Mouse (Mus musculus): ENCODE results near the gene Herpud1. TPM values are rescaled to one million over a fixed set of nuclear protein-coding genes. Genes with fewer than 3 reads are reported as not detected.

Gene Herpud1
- 71.6 and 94.6 TPM in 2 replicates for polyA plus RNA-seq (2015; fragmentation: Nextera tagmentation; extraction: Ambion mirVana)

GRCm38 (mm10) chr8:94386214-94387026 lies at the start of gene Herpud1:
TSS of gene Herpud1 (plus strand) at chr8:94386438.

DNA sequence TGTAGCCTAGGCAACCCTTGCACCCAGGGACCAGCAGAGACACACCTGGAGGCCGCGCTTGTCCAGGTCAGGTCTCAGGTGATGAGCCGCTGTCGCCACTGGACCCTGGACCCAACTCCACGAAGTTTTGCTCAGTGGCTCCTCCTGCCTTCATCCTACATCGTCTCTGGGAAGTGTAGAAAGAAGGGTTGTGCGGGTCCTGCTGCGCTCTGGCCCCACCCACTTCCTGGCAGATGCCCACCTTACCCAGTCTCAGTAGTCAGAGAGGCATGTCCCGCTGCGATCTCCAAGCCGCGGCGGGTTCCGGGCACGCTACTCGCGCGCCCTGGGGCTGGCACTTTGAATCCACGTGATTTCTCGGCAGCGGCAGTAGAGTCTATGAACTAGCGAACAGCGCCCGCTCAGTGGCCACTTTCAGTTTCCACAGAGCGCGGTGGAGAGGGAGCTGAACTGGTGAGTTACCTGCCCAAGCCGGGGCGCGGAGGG lies 47.8 kb downstream of the Herpud1 start, which contains the start of gene Nlrc5:
TSS of gene Nlrc5 (plus strand) at position 376 of the 486 bp plus-strand sequence.

Other genes starting within 250 kb of the Herpud1 start
- not detected in 2 replicates for gene Mt4, start 249.2 kb upstream of the Herpud1 start, polyA plus RNA-seq (2015; fragmentation: Nextera tagmentation; extraction: Ambion mirVana)
- gene Mt3, start 233.8 kb upstream of the Herpud1 start, polyA plus RNA-seq (2015; fragmentation: Nextera tagmentation; extraction: Ambion mirVana), result 7.7 and 21.5 TPM in 2 replicates
- gene Mt2, start 213.8 kb upstream of the Herpud1 start, polyA plus RNA-seq (2015; fragmentation: Nextera tagmentation; extraction: Ambion mirVana), result 63.2 and 94.1 TPM in 2 replicates
- gene Mt1, start 207.4 kb upstream of the Herpud1 start, polyA plus RNA-seq (2015; fragmentation: Nextera tagmentation; extraction: Ambion mirVana), result 283 and 409 TPM in 2 replicates
- gene Nup93, start 171.9 kb upstream of the Herpud1 start, polyA plus RNA-seq (2015; fragmentation: Nextera tagmentation; extraction: Ambion mirVana), result 14.6 and 21.1 TPM in 2 replicates
- 0.16 and 0.17 TPM in 2 replicates for gene Slc12a3, start 57.2 kb upstream of the Herpud1 start, polyA plus RNA-seq (2015; fragmentation: Nextera tagmentation; extraction: Ambion mirVana)
- gene Nlrc5, start 47.9 kb downstream of the Herpud1 start, polyA plus RNA-seq (2015; fragmentation: Nextera tagmentation; extraction: Ambion mirVana), result 0.33 and 0.47 TPM in 2 replicates
- 16.9 and 17.3 TPM in 2 replicates for gene Cpne2, start 146.6 kb downstream of the Herpud1 start, polyA plus RNA-seq (2015; fragmentation: Nextera tagmentation; extraction: Ambion mirVana)
- gene Rspry1, start 215.5 kb downstream of the Herpud1 start, polyA plus RNA-seq (2015; fragmentation: Nextera tagmentation; extraction: Ambion mirVana), result 15.1 and 20.2 TPM in 2 replicates
- gene Fam192a, start 215.6 kb downstream of the Herpud1 start, polyA plus RNA-seq (2015; fragmentation: Nextera tagmentation; extraction: Ambion mirVana), result 40.3 and 54.1 TPM in 2 replicates